Mouse (Mus musculus) lung, postnatal 0 days (tissue): Measurements from ENCODE around the gene Hoxa5.

Source experiments
- CTCF ChIP-seq: IDR thresholded peaks from 2 replicates; pipeline ENCODE4 v1.5.1; 2016; ENCODE audit warnings: antibody characterized with exemption, mild to moderate bottlenecking
- EP300 ChIP-seq: IDR thresholded peaks from 2 replicates; pipeline ENCODE4 v1.6.1; 2016; ENCODE audit warnings: antibody characterized with exemption, mild to moderate bottlenecking, control low read depth

GRCm38 (mm10) chr6:52170166-52170897 is 34.1 kb downstream of the Hoxa5 start:
- no peak for TF ChIP-seq CTCF
- TF ChIP-seq EP300, result no peak
